Mouse (Mus musculus) retina, postnatal 1 day (tissue): ENCODE results near the gene Tmem63b.
A peak's percentile ranks its signal among the peaks of the same experiment; 100 is the strongest.
"Not testable (repeated sequence)": the region's sequence is repeated elsewhere in the genome, so short reads cannot be mapped to it uniquely, and the experiment has no call there.

Source experiments
- DNase-seq: peaks from one replicate; pipeline ENCODE4 v3.0.0-alpha.2; 2012

Gene Tmem63b

DNA sequence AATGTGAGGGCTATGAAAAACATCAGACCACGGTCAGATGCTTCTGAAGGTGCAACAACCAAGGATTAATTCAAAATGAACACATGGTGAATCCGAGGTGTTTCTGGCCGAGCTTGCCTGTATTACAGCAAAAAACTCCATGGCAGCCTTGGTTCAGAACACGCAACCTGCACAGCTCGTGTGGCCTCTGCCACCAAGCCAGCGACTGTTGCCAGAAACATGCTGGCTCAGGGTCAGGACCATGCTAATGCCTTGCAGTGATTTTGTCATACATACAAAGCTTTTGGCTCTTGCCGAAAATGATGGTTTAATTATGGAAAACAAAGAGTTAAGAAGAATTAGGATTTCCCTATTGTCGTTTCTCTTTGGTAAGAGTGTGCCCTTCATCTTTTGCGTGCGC lies 18.7 kb downstream of the Tmem63b start:
- DNase-seq, result no peak

DNA sequence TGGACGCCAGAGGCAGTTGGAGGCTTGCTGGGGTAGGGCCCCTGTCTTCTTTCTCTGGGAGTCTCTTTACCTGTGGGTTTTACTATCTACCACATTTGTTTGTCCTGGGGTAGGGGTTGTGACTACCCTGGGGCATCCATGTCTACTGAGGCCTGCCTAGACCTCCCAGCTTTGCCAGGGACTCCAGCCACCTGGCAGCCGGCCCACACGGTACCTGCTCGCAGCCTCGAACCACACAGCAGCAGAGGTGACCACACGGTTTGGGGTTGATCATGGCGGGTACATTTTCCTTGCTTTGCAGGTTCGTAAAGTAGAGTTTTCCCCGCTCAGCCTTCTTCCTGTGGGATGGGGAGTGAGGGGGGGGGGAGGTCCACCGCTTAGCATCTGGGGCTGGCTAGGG lies 19.2 kb downstream of the Tmem63b start:
- DNase-seq, result no peak

DNA sequence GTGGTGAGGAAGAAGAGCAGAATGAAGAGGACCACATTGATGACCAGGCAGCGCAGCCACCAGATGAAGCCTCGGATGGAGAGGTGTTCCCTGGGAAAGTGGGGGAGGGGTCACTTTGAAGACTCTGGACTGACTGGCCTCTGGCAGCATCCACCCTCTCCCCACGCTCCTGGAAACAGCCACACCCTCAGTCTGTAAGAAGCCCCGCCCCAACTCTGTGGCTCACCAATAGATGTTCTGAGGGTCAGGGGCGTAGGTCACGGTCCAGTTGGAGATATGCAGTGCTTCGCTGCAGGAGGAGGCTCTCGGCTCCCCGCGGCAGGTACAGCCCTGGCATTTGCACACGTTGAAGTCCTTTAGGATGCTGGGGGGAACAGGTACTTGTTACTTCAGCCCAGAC lies 20.6 kb downstream of the Tmem63b start:
- no peak for DNase-seq

DNA sequence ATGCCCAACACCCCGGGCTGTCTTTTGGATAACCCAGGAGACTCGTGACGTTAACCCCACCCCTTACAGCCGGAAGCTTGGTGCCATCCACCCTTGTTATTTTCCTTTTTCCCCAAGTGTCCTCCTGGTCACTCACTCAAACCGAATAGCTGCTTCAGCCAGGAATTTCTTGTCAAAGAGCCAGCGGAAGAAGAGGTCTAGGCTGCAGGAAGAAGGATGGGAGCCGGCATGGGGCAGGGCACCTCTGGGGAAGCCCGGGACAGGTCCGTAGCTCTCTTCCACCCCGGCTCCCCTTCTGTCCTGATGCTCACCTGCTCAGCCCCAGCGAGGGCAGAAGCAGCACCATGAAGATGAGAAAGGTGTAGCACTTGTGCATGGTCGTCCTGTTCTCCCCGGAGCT lies 22.1 kb downstream of the Tmem63b start:
- DNase-seq, result no peak

DNA sequence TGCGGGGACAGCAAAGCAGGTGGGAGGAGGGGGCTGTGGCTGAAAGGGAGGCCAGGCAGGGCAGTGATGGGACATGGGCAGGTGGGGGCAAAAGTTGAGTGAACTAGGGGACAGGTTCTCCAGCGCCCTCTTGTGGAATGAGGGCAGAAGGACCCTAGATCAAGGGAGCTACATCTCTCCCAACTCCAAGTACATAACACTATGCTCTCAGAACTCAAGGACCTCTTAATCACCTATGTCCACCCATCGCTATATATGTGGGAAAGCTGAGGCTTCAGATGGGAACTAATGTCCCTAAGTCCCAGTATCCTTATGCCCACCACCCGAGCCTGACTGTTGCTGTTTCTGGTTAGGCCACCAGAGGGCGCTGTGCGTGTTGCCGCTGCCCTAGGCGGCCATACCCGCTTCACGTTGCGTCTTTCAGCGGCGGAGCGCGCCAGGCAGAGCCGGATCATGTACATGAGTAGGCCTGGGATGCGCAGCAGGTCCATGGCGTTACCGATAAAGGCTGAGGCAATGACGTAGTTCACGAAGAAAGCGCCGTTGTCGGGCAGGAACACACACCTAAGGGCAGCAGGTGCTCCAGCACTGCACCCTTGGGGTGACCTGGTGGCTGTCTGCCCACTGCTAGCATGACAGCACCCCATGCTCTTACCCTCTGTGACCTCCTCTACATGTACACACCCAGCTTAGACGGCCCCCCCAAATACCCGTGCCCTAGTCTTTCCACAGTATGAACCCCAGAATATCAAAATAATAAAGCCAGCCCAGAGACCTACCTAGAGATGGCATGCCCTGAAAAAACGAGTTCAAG lies 23.4 kb downstream of the Tmem63b start:
- DNase-seq, result peak; percentile 88

DNA sequence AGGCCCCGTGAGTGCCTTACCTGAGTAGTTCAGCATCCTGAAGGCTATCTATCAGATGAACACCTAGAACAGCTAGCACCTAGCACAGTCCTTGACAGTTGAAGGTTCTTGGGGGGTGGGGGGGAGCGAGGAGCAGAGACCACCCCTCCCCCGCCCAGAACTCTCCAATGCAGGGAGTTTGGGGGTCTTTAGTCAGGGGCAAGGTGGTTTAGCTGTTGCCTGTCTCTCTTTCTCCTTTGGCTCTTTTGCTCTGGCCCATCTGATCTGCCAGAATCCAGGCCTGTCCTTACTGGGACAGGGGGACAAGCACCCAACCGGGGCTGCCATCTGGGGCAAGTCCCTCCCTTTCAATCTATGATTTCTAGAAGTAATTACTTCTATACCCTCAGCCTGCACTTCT lies 27.5 kb downstream of the Tmem63b start, which contains the start of gene Capn11:
Gene Capn11, minus strand, starts transcription at position 101 of the 400 bp plus-strand sequence.
- DNase-seq, result no peak

DNA sequence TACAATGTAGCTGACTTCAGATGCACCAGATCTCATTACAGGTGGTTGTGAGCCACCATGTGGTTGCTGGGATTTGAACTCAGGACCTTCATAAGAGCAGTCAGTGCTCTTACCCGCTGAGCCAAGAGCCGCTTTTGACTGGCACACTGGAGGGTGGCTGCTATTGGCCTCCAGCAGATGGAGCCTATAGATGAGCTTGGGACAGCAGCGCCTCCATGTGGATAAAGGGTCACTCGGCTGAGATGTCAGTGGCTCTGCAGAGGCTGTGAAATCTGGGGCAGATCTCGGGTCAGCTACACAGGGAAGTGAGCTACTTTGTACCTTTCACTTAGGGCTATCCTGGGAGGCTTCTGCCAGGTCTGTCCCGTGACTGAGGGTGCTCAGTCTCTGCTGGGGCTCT lies 30.9 kb downstream of the Tmem63b start:
- peak; percentile 54 for DNase-seq

DNA sequence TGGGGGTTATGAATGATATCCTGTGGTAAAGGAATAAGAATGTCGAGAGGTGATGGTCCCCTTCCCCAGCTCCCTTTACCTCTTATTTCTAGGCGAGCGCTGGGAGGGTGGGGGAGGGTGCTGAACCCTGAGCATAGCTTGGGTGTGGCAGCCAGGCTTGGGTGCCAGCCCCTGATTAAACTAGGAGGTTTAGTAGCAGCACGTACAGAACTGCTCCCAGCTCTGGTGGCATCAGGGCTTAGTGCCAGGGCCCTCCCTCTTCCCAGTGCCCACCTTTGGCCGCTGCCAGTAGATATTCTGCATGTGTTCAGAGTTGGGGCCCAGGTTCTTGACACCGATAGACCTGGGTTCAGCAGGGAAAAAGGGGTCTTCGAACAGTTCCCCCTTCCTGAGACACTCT lies 33.5 kb downstream of the Tmem63b start:
- no peak for DNase-seq

DNA sequence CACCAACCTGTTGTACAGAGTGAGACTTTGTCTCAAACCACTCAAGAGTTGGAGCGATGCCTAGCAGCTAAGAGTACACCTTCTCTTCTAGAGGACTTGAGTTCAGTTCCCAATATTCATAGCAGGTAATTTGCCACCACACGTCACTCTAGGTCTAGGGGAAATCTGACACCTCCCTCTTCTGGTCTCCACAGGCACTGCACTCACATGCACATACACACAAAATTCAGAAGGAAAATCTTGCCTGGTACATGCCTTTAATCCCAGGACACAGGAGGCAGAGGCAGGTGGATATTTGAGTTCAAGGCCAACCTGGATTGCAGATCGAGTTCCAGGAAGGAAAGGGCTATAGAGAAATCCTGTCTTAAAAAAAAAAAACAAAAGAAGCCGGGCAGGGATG lies 42.5 kb downstream of the Tmem63b start:
- DNase-seq, result no peak

DNA sequence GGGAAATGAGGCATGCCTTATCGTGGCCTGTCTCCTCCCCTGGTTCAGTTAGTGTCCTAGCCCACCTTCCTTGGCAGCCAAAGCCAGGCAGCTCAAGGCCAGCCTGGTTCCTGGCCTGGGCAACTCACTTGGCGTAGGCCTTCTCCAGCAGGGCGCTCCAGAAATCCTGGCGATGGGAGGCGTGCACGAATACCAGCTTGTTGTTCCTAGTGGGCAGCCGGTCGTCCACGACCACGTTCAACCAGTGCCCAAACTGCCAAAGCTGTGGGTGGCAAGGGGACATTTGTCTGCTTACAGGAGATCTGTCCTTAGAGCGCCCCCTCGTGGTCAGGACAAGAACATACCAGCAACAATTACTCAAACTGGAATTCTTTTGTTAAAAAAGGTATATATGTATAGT lies 44.0 kb downstream of the Tmem63b start:
- DNase-seq, result peak; percentile 88

DNA sequence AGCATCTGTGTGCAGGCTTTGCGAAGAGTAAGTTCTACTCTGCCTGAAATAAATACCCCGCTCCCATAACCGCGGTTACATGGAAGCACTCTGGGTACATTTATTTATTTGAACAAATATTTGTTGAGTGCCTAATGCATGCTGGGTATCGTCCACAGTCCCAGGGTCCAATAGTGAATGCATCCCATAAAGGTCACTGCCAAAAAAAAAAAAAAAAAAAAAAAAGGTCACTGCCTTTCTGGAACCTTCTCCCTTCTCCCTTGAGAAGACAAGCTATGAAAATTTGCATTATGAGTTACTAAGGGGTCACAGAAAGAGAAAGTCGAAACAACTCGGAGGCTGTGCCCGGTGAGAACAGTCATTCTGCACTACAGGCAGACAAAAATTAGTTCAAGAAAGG lies 44.7 kb downstream of the Tmem63b start:
- no peak for DNase-seq

DNA sequence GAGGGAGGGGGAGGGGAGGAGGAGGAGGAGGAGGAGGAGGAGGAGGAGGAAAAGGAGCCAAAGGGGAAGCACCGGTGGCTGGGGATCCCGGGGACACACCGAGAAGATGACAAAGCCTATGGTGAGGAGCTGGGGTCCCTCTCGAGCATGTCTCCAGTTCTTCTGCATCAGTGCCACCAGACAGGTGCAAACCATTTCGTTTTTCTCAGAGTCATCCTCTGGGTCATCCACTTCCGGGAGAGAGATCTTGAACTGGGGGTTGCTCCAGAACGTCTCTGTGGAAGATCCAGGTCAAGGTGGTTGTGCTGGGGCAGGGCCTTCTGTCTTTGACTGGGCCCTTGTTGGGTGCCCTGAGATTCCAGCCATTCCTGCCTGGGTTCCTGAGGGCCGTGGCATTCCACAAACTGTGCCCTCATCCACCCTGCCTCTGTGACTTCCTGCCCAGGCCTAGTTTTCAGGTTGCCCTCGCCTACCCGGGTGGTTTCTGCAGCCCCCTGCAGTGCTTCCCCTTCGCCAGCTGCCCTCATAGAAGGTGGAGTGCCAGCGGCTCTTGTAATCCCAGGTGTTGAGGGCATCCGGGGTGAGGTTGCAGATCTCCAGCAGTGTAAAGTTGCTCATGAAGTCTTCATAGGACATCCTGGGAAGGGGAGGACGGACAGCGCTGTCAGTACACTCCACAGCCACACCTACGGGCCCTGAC lies 48.0 kb downstream of the Tmem63b start:
- no peak for DNase-seq

DNA sequence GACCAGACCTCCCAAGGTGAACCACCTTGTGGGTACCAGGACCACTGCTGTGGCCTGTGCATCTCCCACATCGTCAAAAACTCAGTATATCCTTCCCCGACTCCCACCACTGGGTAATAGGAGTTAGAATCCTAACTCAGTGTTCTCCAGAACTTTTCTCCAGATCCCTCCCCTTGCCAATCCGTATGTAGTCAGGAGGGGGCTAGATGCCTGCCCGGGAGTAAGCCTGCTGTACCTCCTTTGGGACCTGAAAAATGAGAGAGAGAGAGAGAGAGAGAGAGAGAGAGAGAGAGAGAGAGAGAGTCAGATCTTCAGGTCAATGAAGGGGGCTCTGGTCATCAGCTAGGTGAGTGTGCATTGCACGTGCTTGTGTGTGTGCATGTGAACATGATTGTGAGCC lies 52.7 kb downstream of the Tmem63b start:
- DNase-seq, result no peak

DNA sequence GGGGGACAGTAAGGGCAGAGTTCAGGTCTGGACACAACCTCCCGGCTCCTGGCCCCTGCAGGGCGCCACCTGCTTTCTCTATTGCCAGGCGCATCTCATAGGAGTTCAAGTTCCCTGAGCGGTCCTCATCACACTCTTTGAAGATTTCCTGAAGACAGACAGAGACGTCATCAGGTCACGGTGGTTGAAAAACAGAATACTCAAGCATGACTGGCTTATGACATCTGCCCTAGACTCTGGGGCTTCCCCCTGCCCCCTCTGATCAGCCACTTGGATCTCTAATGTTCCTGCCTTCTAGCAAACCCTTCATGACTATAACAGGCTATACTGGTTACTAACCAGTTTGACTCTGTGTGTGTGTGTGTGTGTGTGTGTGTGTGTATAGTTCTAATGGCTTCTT lies 54.8 kb downstream of the Tmem63b start:
- DNase-seq, result no peak

DNA sequence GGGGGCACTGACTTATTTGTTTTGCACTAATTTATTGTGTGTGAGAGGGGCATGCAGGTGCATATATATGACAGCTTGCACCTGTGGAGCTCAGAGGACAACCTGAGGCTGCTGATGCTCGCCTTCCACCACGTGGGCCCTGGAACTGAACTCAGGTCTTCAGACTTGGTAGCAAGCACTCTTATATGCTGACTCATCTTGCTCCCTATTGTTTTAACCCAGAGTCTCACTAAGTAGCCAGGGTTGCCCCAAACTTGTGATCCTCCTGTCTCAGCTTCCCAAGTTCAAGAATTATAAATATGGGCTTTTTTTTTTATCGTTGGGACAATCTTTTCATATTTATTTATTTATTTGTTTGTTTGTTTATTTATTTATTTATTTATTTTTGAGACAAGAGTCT lies 55.7 kb downstream of the Tmem63b start:
- DNase-seq, result no peak

DNA sequence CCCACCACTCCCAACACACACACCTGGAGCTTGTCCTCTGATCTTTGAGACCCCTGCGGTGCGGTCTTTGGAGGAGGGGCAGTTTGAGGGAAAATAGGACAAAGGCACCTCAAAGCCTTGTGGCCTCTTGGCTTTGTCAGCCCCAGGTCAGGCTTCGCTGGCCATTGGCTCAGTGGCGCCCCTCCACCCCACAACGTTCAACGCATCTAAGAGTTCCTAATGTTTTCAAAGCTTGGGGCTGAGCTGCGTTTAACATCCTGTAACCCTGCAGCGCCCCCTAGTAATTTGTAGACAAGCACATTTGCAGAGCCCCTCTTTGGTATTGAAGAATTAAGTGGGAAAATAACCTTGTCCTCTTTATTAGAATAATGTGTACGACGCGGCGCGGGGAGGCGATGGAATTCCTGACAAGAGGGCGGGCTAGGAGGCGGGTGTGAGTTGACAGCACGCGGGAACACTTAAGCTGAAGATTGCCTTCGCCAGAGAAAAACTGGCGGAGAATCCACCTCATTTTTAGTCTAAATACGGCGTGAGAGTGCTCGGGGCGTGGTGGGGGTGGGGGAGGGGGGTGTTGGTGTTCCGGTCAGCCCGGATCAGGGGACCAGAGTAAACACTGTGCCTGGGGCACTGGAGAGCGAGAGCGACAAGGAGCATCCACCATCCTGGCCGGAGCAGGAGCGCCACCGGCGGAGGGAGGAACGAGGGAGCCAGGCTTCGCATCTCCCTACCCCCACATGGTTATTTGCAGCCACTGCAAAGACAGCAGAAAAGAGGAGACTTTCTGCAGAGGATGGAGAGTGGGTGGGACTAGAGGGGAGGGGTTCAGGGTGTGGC lies 56.6 kb downstream of the Tmem63b start:
- DNase-seq, result peak; percentile 86

DNA sequence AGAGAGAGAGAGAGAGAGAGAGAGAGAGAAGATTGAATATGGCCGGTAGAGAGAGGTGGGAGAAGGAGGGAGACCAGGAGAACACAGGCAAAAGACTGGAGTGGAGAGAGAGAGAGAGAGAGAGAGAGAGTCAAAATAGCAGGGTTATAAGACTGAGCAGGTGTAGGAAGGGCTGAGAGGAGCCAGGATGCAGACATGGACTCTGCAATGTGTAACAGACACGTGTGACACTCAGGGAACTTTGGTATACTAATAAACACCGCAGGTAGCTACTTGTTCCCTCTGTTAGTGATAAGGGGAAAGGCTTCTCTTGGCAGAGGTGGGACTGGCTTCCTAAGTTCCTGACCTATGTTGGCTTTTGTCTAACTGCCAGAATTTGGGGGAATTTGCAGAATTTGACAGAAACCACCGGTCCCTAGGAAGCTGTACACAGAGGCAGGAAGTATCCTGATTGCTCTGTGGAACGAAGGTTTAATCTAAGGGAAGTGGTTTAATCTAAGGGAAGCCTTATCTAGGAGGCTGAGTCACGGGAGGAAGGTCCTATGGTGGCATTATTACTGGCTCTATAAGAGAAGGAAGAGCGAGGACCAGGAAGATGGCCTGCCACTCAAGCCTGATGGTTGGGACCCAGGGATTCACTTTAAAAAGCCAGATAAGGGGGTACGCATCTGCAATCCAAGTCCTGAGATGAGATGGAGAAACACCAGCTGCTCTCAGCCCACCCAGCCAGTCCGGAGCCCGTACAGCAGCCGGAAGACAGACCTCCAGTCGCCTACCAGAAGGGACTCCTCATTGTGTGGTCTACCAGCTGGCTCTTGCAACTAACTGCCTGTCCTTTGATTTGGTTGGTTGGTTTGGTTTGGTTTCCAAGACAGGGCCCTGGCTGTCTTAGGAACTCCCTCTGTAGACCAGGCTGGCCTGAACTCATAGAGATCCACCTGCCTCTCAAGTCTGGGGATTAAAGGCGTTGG lies 57.5 kb downstream of the Tmem63b start:
- peak; percentile 59 for DNase-seq

DNA sequence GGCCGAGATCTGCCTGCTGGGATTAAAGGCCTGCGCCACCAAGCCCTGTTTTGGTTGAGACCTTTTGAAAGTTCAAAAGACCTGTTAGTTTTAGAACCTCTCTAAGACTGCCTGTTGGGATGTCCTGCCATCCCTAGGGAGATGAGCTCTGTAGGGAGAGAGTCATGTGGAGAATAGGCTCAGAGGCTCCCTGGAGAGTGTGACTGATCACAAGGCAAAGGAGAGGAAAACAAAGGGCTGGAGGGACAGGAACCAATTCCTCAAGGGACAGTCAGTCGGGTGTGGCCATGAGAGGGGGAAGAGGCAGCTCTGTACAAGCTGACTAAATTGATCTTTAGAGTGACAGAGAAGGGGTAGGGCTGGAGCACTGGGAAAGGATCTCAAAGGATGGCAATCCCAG lies 58.5 kb downstream of the Tmem63b start:
- DNase-seq, result no peak

DNA sequence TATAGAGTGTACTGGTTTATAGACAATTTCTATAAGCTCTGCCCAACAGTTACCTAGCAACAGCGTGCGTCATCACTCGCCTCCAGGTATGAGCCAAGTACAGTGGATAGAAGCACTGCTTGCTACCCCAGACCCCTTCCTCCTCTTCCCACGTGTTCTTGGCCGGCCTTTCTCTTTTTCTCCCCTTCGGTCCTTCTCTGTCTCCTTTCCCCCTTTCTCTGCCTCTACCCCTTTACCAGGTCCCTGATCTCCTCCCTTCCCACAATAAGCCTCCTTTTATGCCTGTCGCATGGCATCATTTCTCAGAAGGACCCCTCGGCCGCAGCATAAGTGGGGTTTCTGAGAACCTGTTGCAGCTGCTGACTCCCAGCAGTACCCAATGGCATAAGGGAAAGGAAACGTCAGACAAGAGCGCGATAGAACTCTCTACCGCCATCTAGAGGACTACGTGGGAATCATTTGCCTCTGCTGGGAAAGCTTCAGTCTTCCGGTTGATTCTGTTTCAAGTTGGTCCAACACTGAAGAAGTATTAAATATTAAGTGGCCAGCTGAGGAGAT lies 60.0 kb downstream of the Tmem63b start:
- peak; percentile 94 for DNase-seq

DNA sequence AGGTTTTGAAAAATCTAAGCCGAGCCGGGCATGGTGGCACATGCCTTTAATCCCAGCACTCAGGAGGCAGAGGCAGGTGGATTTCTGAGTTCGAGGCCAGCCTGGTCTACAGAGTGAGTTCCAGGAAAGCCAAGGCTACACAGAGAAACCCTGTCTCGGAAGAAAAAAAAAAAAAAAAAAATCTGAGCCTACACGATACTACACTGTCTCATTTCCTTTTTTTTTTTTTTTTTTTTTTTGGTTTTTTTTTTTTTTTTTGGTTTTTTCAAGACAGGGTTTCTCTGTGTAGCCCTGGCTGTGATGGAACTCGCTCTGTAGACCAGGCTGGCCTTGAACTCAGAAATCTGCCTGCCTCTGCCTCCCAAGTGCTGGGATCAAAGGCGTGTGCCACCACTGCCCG lies 63.3 kb downstream of the Tmem63b start:
- not testable (repeated sequence) for DNase-seq

DNA sequence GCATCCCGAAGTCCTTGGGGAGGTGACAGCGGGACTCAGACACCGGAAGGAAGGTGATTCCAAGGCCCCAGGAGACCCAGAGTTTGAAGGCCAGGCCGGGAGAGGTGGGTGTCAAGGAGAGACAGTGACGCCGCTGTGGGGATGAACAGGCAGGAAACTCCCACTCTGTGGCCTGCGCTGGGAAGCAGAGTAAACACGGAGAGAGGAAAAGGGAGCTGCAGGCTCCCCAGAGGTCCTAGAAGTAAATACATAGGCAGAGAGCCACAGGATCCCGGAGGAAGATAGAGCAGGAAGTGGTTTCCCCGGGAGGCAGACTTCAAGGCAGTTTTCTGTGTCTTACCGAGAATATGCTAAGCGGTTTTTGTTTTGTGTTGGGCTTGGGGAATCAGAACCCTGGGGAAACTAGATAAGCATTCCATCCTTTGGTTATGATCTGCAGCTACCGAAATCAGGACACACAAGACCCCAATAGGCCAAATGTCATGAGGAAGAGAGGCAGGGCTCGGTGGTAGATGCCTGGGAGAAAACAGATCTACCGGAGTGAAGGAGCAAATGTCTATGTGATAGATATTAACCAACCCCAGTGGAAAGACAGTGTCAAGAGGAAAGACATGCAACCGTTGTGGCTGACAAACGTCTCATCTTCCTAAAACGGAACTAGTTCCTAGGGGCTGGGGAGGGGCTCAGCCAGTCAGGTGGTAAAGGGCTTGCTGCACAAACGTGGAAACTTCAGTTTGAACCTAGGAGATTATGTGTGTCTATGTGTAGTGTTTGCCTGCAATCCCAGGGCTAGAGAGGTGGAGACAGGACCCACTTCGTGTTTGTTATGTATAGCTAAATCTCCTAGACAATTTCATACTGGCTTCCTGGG lies 67.1 kb downstream of the Tmem63b start:
- DNase-seq, result no peak
